Mouse (Mus musculus) left cerebral cortex, postnatal 4 days (tissue): Measurements from ENCODE around the gene Olfr382. TPM values are rescaled to one million over a fixed set of nuclear protein-coding genes. Genes with fewer than 3 reads are reported as not detected.
"Not testable (repeated sequence)": the region's sequence is repeated elsewhere in the genome, so short reads cannot be mapped to it uniquely, and the experiment has no call there.

Experiments
- DNase-seq: peaks from one replicate; pipeline ENCODE4 v3.0.0-alpha.2; 2022
- intact Hi-C: fragments of 180-260 bp; cut with DNase I; formaldehyde crosslinking; loops from one replicate; pipeline ENCODE4 v1.15.1; 2025
- total RNA-seq, 2 experiments: library from RNA; stranded (reverse); gene quantifications; 2 replicates each; pipeline ENCODE4 v1.2.3; 2021

The Olfr382 gene
- total RNA-seq = not detected

GRCm38 (mm10) chr11:73517097-73517496, at the start of gene Olfr382:
TSS of gene Olfr382 (minus strand) at chr11:73517197.
- intact Hi-C loops = no loop called here
- DNase-seq = no peak

GRCm38 (mm10) chr11:73528971-73529370, 12.0 kb upstream of the Olfr382 start:
- DNase-seq, intact Hi-C loops: not testable (repeated sequence)

- intact Hi-C loops = no loop called here
- no peak for DNase-seq
Measured at GRCm38 (mm10) chr11:73491503-73491902, 25.5 kb downstream of the Olfr382 start, which contains the start of gene Olfr381. TSS of gene Olfr381 (minus strand) at chr11:73491603.

Other genes starting within 250 kb of the Olfr382 start
- gene Trpv3, start 249.8 kb downstream of the Olfr382 start, total RNA-seq = under 1 TPM; 0.46 to 0.66 TPM
- 1 to 10 TPM; 2.0 to 2.7 TPM for gene Aspa, start 187.6 kb downstream of the Olfr382 start, total RNA-seq
- gene Gm49340, start 187.5 kb downstream of the Olfr382 start, total RNA-seq = not detected
- gene Spata22, start 187.5 kb downstream of the Olfr382 start, total RNA-seq = under 1 TPM in 1 of 2 experiments, not detected in 1; 0.28 TPM
- gene Olfr20, start 166.4 kb downstream of the Olfr382 start, total RNA-seq = not detected
- gene Olfr376, start 146.0 kb downstream of the Olfr382 start, total RNA-seq = not detected
- not detected for gene Olfr1, start 117.6 kb downstream of the Olfr382 start, total RNA-seq
- not detected for gene Olfr378, start 88.7 kb downstream of the Olfr382 start, total RNA-seq
- not detected for gene Olfr380, start 59.7 kb downstream of the Olfr382 start, total RNA-seq
- gene Olfr381, start 25.6 kb downstream of the Olfr382 start, total RNA-seq = not detected
- gene Olfr385, start 75.8 kb upstream of the Olfr382 start, total RNA-seq = not detected
- not detected for gene Olfr384, start 81.4 kb upstream of the Olfr382 start, total RNA-seq
- not detected for gene Zfp735, start 171.6 kb upstream of the Olfr382 start, total RNA-seq